Mouse (Mus musculus): ENCODE measurements around the gene Slc25a34.

- TF ChIP-seq CTCF (IDR thresholded peaks at IDR 0.05; ENCODE audit: insufficient read depth, low read length) (no peak), POLR2A (IDR thresholded peaks at IDR 0.05; ENCODE audit: borderline replicate concordance, extremely low read depth, low read depth, low read length) (no peak)
Measured at GRCm38 (mm10) chr4:141599251-141600141, 24.1 kb downstream of the Slc25a34 start.
